Mouse (Mus musculus) limb, embryonic 14.5 days (tissue): Measurements from ENCODE around the gene Smc6. TPM values are rescaled to one million over a fixed set of nuclear protein-coding genes. Genes with fewer than 3 reads are reported as not detected.

Experiments used
- ATAC-seq: fragments of 200-750 bp; cut with Nextera tagmentation; 2 replicates; pipeline ENCODE4 v1.8.0; 2017; ENCODE audit warnings: low read depth, moderate number of reproducible peaks, moderate TSS enrichment; ENCODE audit not compliant: low FRiP score
- DNase-seq: peaks from one replicate; pipeline ENCODE4 v3.0.0-alpha.2; 2015; ENCODE audit warnings: low spot score
- H3K27ac ChIP-seq: fragments of 300-500 bp; sonication (generic); replicated peaks from 2 replicates; pipeline ENCODE4 v1.5.1; 2014; ENCODE audit warnings: low read depth, mild to moderate bottlenecking, low read length, moderate library complexity, mixed read lengths
- H3K27me3 ChIP-seq: fragments of 300-500 bp; sonication (generic); 2 replicates; pipeline ENCODE4 v1.6.1; 2014; ENCODE audit warnings: low read length, mixed read lengths; ENCODE audit not compliant: control insufficient read depth, insufficient read depth
- H3K36me3 ChIP-seq: fragments of 300-500 bp; sonication (generic); 2 replicates; pipeline ENCODE4 v1.6.1; 2014; ENCODE audit warnings: mild to moderate bottlenecking, low read length, moderate library complexity, mixed read lengths; ENCODE audit not compliant: control insufficient read depth, insufficient read depth
- H3K4me1 ChIP-seq: fragments of 300-500 bp; sonication (generic); 2 replicates; pipeline ENCODE4 v1.6.1; 2014; ENCODE audit warnings: antibody characterized with exemption, low read length, mixed read lengths; ENCODE audit not compliant: control insufficient read depth, insufficient read depth
- H3K4me2 ChIP-seq: fragments of 300-500 bp; sonication (generic); replicated peaks from 2 replicates; pipeline ENCODE4 v1.6.1; 2014; ENCODE audit warnings: low read depth, mild to moderate bottlenecking, low read length, moderate library complexity; ENCODE audit not compliant: severe bottlenecking
- H3K4me3 ChIP-seq: fragments of 300-500 bp; sonication (generic); replicated peaks from 2 replicates; pipeline ENCODE4 v1.5.1; 2014; ENCODE audit warnings: low read length
- H3K9ac ChIP-seq: fragments of 300-500 bp; sonication (generic); 2 replicates; pipeline ENCODE4 v1.6.1; 2014; ENCODE audit warnings: mild to moderate bottlenecking, low read depth, low read length, moderate library complexity; ENCODE audit not compliant: severe bottlenecking
- H3K9me3 ChIP-seq: fragments of 300-500 bp; sonication (generic); 2 replicates; pipeline ENCODE4 v1.6.1; 2016; ENCODE audit warnings: low read length; ENCODE audit not compliant: control insufficient read depth
- POLR2A ChIP-seq: fragments of 200-500 bp; IDR thresholded peaks from 2 replicates; pipeline ENCODE4 v1.8.0; 2012; ENCODE audit warnings: inconsistent platforms, mild to moderate bottlenecking, moderate library complexity, borderline replicate concordance; ENCODE audit not compliant: insufficient read depth, insufficient read length; ENCODE audit errors: extremely low read depth
- WGBS: fragments of 180-500 bp; shearing (Covaris S2); extraction: QIAGEN DNeasy Blood & Tissue Kit; methylation state at CpG from one replicate; pipeline ENCODE4 v1.1.7; 2014; 5-methylcytosine and 5-hydroxymethylcytosine counted together
- polyA plus RNA-seq, 2 experiments: library from polyadenylated mRNA; depleted of rRNA in 1 of 2; stranded (reverse) in 1 of 2; unstranded in 1 of 2; fragments of >200 nt; fragmentation: Nextera tagmentation in 1 of 2; extraction: Ambion mirVana in 1 of 2; gene quantifications; 2 replicates each; pipeline versions ENCODE4 v1.2.1 to v1.2.3; 2012 to 2014

Gene Smc6
- polyA plus RNA-seq, 2 experiments = 71.8 to 126 TPM

- no peaks in the 10 kb centered on the region for H3K9me3 ChIP-seq
- no peak overlapping the region for H3K9ac ChIP-seq
- H3K27ac ChIP-seq = no peak overlapping the region
- no peaks in the 10 kb centered on the region for H3K4me1 ChIP-seq
- ATAC-seq (no peak), DNase-seq (no peak)
- no peak overlapping the region for H3K4me2 ChIP-seq
- no peak for TF ChIP-seq POLR2A
- H3K36me3 ChIP-seq = no peaks in the 10 kb centered on the region
- no peaks in the 10 kb centered on the region for H3K27me3 ChIP-seq
- WGBS = 79% methylated on average over 2 of the region's 2 CpGs
- no peak overlapping the region for H3K4me3 ChIP-seq
Measured at GRCm38 (mm10) chr12:11235996-11236395, 29.7 kb upstream of the Smc6 start.

DNA sequence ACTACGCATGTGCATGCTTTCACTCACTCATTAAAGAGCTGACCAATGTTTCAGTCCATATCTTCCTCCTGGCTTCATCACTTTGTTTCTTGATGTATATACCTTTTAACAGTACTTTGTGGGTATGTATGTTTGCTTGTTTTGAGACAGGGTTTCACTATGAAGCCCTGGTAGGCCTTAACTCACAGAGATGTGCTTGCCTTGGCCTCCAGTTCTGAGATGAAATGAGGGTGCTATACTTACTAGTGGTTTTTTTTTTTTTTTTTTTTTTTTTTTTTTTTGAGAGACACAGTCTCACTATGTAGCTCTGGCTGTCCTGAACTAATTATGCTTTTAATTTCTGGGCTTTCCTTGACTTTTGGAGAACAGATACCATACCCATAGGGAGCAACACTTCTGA is 18.2 kb upstream of the Smc6 start:
- 100% methylated on average over 1 of the region's 1 CpGs for WGBS
- TF ChIP-seq POLR2A = no peak
- Histone ChIP-seq H3K4me2 (no peak overlapping the region), H3K4me3 (no peak overlapping the region), H3K27me3 (no peaks in the 10 kb centered on the region), H3K4me1 (no peaks in the 10 kb centered on the region), H3K36me3 (peaks cover 17% of the 10 kb centered on the region), H3K9ac (no peak overlapping the region), H3K9me3 (no peaks in the 10 kb centered on the region), H3K27ac (no peak overlapping the region)
- no peak for DNase-seq
- no peak for ATAC-seq

DNA sequence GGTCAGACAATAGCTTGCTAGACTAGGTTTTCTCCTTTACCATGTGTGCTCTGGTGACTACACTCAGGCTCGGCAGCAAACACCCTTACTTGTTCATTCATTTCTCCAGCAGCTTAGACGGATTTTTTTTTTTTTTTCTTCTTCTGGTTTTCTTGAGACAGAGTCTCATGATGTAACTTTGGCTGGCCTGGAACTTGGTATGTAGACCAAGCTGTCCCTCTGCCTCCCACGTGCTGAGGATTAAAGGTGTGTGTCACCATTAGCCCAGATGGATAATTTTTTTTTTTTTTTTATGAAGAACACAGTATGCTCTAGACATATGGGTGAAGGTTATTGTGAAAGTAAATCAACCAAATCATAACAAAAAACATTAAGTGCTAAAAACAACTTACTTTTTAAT is 15.4 kb upstream of the Smc6 start:
- TF ChIP-seq POLR2A = no peak

GRCm38 (mm10) chr12:11264895-11265294 is 791 bp upstream of the Smc6 start:
- Histone ChIP-seq H3K4me1 (peaks cover 25% of the 10 kb centered on the region), H3K27ac (no peak overlapping the region), H3K27me3 (no peaks in the 10 kb centered on the region), H3K4me3 (peak overlapping the region; percentile 86), H3K4me2 (peak overlapping the region; percentile 91), H3K9ac (peak overlapping the region; percentile 94), H3K9me3 (no peaks in the 10 kb centered on the region), H3K36me3 (no peaks in the 10 kb centered on the region)
- no peak for TF ChIP-seq POLR2A
- under 1% methylated on average over 13 of the region's 13 CpGs for WGBS
- ATAC-seq (no peak), DNase-seq (no peak)

More for the DNA sequence above, 15.4 kb upstream of the Smc6 start:
- Histone ChIP-seq H3K27me3 (no peaks in the 10 kb centered on the region), H3K4me2 (no peak overlapping the region), H3K27ac (no peak overlapping the region), H3K9ac (no peak overlapping the region), H3K4me3 (no peak overlapping the region), H3K36me3 (peaks cover 16% of the 10 kb centered on the region), H3K9me3 (no peaks in the 10 kb centered on the region), H3K4me1 (no peaks in the 10 kb centered on the region)
- 73% methylated on average over 3 of the region's 3 CpGs for WGBS
- no peak for DNase-seq
- ATAC-seq = no peak

DNA sequence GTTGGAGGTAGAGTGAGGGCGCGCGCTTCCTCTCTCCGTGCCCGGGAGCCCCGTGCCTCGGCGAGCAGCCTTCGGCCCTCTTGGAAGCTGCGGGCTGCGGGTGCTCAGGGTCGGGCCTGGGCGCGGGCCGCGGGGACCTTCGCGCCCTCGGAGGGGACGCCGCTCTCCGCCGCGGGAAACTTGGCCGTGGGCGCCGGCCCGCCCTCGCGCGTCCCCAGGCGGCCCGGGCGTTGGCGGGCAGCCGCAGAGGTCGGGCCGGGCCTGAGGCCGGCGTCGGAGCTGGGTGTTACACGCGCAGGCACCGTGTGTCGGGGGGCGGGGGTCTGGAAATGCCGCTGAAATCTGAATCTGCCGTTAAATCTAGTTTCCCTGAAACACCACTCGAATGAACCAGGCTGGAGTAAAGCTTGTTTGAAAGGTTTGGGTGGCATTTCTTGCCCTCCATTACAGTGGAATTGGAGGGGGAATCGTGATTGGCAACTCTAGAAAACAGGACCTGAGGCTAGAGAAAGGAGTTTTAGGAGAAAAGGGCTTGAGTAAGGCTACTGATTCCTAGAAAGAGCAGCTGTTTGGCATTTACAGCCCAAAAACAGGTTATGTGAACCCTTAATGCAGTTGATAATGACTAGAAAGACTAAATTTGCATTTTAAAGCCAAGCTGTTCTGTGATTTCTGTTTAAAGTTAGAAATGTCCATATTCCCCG is 748 bp downstream of the Smc6 start:
- no peaks in the 10 kb centered on the region for H3K36me3 ChIP-seq
- under 1% methylated on average over 42 of the region's 51 CpGs for WGBS
- peak overlapping the region; percentile 86 for H3K4me3 ChIP-seq
- no peaks in the 10 kb centered on the region for H3K9me3 ChIP-seq
- H3K27ac ChIP-seq = peak overlapping the region; percentile 93
- H3K4me2 ChIP-seq = peak overlapping the region; percentile 82
- peak; percentile 34 for DNase-seq
- H3K9ac ChIP-seq = peak overlapping the region; percentile 94
- peaks cover 25% of the 10 kb centered on the region for H3K4me1 ChIP-seq
- no peaks in the 10 kb centered on the region for H3K27me3 ChIP-seq
- no peak for TF ChIP-seq POLR2A
- peak; percentile 55 for ATAC-seq
